Mouse (Mus musculus): ENCODE measurements at regions not wholly inside any gene's neighbourhood (a gene's known extent, or its start where the extent isn't known, plus 50 kb on each side); places are given as distances from the start of the nearest gene placed in this dataset.

DNA sequence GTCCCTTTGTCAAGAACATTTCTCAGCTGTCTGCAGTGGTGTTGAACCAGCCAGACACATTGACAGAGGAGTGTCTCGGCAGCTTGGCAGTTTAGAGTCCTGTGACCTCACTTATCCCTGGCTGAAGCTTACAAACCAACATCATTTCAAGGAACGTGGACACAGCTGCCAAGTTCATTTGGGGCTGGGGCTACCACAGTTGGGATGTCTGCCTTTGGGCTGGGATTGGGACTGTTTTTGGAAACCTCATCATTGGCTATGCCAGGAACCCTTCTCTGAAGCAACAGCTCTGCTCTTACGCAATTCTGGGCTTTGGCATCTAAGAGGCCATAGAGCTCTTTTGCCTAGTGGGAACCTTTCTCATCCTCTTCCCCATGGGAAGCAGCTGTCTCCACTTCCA is 200.4 kb downstream of the Gm15262 start:
- Histone ChIP-seq H3K4me3 (no peak overlapping the region), H3K9ac (no peak overlapping the region), H3K9me3 (no peaks in the 10 kb centered on the region), H3K4me2 (replicated peaks) (no peak overlapping the region), H3K4me1 (no peaks in the 10 kb centered on the region), H3K27ac (no peak overlapping the region), H3K36me3 (no peaks in the 10 kb centered on the region), H3K27me3 (peaks cover 9% of the 10 kb centered on the region; the same call in 1 of the 2 replicates)
- 69% methylated on average over 3 of the region's 3 CpGs for WGBS
- no peak for ATAC-seq (ENCODE audit: low FRiP score, low read depth)

DNA sequence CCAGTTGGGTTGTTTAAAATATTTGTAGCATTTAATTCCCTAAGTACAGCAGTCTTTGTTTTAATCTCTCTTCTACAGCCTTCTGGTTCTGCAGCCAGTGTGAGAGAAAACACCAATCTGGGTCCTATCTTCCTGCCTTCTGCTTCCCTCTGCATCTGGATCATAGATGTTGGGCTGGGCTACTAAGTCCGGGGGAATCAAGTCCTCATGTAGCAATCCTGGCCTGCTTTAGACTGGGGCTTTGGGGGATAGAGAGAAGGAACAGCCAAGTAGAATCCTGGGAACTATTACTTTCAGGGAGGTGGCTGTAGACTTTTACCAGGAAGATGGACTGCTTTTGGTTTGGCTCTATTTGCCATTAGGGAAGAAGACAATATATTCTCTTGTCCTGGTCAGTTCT is 205.5 kb upstream of the Rai2 start:
- 64% methylated on average over 1 of the region's 1 CpGs for WGBS
- ATAC-seq (ENCODE audit: low FRiP score, low read depth) = no peak
- H3K9me3 ChIP-seq = no peaks in the 10 kb centered on the region
- H3K36me3 ChIP-seq = no peaks in the 10 kb centered on the region
- H3K4me2 ChIP-seq (replicated peaks) = no peak overlapping the region
- no peak overlapping the region for H3K9ac ChIP-seq
- peaks cover 28% of the 10 kb centered on the region; the same call in 1 of the 2 replicates for H3K27me3 ChIP-seq
- H3K4me1 ChIP-seq = no peaks in the 10 kb centered on the region
- no peak overlapping the region for H3K27ac ChIP-seq
- H3K4me3 ChIP-seq = no peak overlapping the region

DNA sequence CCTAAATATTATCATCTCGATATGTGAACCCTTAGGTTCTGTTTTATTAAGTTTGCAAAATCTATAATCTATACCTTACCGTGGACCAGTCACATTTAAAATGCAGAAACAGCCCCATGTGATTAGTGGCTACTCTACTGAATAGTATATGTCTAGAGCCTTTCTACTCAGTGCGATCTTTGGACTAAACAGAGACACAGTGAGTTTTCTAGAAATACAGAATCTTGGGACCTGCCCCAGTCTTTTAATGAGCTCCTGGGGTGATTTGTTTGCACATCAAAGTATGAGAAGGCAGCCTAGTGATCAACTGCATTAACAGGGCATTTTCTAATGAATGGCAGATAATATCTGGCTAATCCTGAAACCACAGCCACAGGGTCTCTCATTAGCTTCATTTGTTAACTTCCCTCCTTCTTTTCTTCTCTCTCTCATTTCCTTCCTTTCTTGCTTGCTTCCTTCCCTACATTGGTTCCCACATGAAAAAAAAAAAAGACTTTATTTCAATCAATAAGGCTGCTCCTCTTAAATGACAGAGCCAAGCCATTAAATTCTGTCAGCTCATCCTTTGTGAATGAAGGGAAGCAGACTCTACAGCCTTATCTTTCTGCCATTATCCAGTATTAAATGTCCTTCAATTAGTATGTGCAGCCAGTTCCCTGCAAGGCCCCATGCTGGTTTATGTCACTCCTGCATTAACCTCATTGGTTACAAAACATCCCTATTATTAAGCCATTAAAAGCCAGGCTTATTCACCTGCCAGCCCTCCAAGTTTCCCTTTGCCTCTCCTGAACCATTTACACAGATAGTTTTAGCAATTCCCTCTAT is 193.2 kb upstream of the Rai2 start:
- Histone ChIP-seq H3K36me3 (no peaks in the 10 kb centered on the region), H3K4me2 (replicated peaks) (no peak overlapping the region), H3K9me3 (no peaks in the 10 kb centered on the region), H3K27ac (no peak overlapping the region), H3K27me3 (peaks cover 34% of the 10 kb centered on the region), H3K9ac (no peak overlapping the region), H3K4me1 (no peaks in the 10 kb centered on the region), H3K4me3 (no peak overlapping the region)
- 55% methylated on average over 3 of the region's 3 CpGs for WGBS
- ATAC-seq (ENCODE audit: low FRiP score, low read depth) = no peak

DNA sequence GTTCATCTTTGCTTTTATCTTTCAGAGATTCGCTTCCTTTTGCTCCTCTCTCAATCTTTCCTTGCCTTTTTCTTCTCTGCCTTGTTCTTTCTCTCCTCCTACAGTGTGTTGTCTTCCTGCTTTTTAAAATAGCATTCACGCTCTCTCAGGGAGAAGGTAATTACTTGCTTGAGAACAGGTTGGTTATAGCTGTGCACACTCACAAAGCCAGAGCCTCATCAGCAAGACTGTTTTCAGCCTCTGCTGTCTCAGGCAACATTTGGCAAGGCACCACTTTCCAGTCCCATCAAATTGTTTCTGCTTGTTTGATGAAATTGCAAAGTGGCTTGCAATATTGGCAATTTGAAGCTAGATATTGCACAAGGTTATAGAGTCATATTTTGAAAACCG is 192.6 kb upstream of the Rai2 start:
- no peak overlapping the region for H3K27ac ChIP-seq
- H3K4me2 ChIP-seq (replicated peaks) = no peak overlapping the region
- peaks cover 37% of the 10 kb centered on the region for H3K27me3 ChIP-seq

GRCm38 (mm10) chrX:161537290-161537689 is 179.6 kb upstream of the Rai2 start:
- no peak overlapping the region for H3K4me2 ChIP-seq (replicated peaks)
- no peaks in the 10 kb centered on the region for H3K4me1 ChIP-seq
- peaks cover 15% of the 10 kb centered on the region; the same call in 1 of the 2 replicates for H3K27me3 ChIP-seq
- H3K4me3 ChIP-seq = no peak overlapping the region
- H3K36me3 ChIP-seq = no peaks in the 10 kb centered on the region
- no peak for ATAC-seq (ENCODE audit: low FRiP score, low read depth)
- H3K9me3 ChIP-seq = no peaks in the 10 kb centered on the region
- H3K9ac ChIP-seq = no peak overlapping the region
- no peak overlapping the region for H3K27ac ChIP-seq

More for the DNA sequence above, 192.6 kb upstream of the Rai2 start:
- Histone ChIP-seq H3K4me1 (no peaks in the 10 kb centered on the region), H3K9me3 (no peaks in the 10 kb centered on the region), H3K4me3 (no peak overlapping the region), H3K9ac (no peak overlapping the region), H3K36me3 (no peaks in the 10 kb centered on the region)
- WGBS = 66% methylated on average over 3 of the region's 3 CpGs
- no peak for ATAC-seq (ENCODE audit: low FRiP score, low read depth)

- Histone ChIP-seq H3K27me3 (peaks cover 6% of the 10 kb centered on the region; the same call in 1 of the 2 replicates), H3K4me2 (replicated peaks) (no peak overlapping the region), H3K36me3 (no peaks in the 10 kb centered on the region), H3K9ac (no peak overlapping the region), H3K4me3 (no peak overlapping the region), H3K9me3 (no peaks in the 10 kb centered on the region), H3K27ac (no peak overlapping the region), H3K4me1 (no peaks in the 10 kb centered on the region)
- ATAC-seq (ENCODE audit: low FRiP score, low read depth) = no peak
- WGBS = 71% methylated on average over 5 of the region's 5 CpGs
Measured at GRCm38 (mm10) chrX:161556896-161557295, 160.0 kb upstream of the Rai2 start.

GRCm38 (mm10) chrX:161558511-161558910 is 158.4 kb upstream of the Rai2 start:
- Histone ChIP-seq H3K4me1 (no peaks in the 10 kb centered on the region), H3K27me3 (peaks cover 6% of the 10 kb centered on the region; the same call in 1 of the 2 replicates), H3K27ac (no peak overlapping the region), H3K4me3 (no peak overlapping the region), H3K4me2 (replicated peaks) (no peak overlapping the region), H3K9me3 (no peaks in the 10 kb centered on the region), H3K36me3 (no peaks in the 10 kb centered on the region), H3K9ac (no peak overlapping the region)
- no peak for ATAC-seq (ENCODE audit: low FRiP score, low read depth)

DNA sequence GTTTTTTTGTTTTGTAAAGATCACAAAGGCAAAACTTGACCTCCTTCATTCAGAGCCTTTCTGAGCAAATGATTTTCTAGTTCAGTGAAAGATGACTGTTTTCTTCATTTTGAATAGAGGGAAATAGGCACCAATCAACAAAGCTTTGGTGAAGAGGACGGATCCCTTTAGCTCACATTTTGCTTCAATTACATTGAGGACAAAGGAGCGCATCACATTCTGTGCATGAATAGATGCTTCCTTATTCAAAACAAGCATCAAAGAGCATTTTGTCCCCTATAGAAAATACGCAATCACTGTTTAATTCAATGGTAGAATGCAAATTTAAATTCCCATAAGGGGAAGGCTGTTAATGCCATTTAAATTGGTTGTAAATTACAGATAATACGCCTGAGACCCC is 150.4 kb upstream of the Rai2 start:
- H3K4me1 ChIP-seq = no peaks in the 10 kb centered on the region
- H3K36me3 ChIP-seq = no peaks in the 10 kb centered on the region
- no peak overlapping the region for H3K9ac ChIP-seq
- H3K9me3 ChIP-seq = no peaks in the 10 kb centered on the region
- no peak overlapping the region for H3K4me2 ChIP-seq (replicated peaks)
- no peak overlapping the region for H3K27ac ChIP-seq
- 79% methylated on average over 4 of the region's 4 CpGs for WGBS
- H3K27me3 ChIP-seq = peaks cover 23% of the 10 kb centered on the region
- no peak for ATAC-seq (ENCODE audit: low FRiP score, low read depth)
- no peak overlapping the region for H3K4me3 ChIP-seq

- H3K4me3 ChIP-seq = no peak overlapping the region
- WGBS = 62% methylated on average over 5 of the region's 5 CpGs
- no peaks in the 10 kb centered on the region for H3K36me3 ChIP-seq
- no peak overlapping the region for H3K27ac ChIP-seq
- H3K4me2 ChIP-seq (replicated peaks) = no peak overlapping the region
- no peak for ATAC-seq (ENCODE audit: low FRiP score, low read depth)
- H3K4me1 ChIP-seq = no peaks in the 10 kb centered on the region
- no peak overlapping the region for H3K9ac ChIP-seq
- H3K27me3 ChIP-seq = peaks cover 52% of the 10 kb centered on the region
- no peaks in the 10 kb centered on the region for H3K9me3 ChIP-seq
Measured at GRCm38 (mm10) chrX:161582019-161582659, 134.7 kb upstream of the Rai2 start.

- H3K27ac ChIP-seq = no peak overlapping the region
- no peak overlapping the region for H3K4me3 ChIP-seq
- no peaks in the 10 kb centered on the region for H3K4me1 ChIP-seq
- ATAC-seq (ENCODE audit: low FRiP score, low read depth) = no peak
- no peak overlapping the region for H3K4me2 ChIP-seq (replicated peaks)
- H3K36me3 ChIP-seq = no peaks in the 10 kb centered on the region
- 77% methylated on average over 2 of the region's 2 CpGs for WGBS
- H3K27me3 ChIP-seq = peaks cover 39% of the 10 kb centered on the region
- H3K9me3 ChIP-seq = no peaks in the 10 kb centered on the region
- H3K9ac ChIP-seq = no peak overlapping the region
Measured at GRCm38 (mm10) chrX:161583872-161584271, 133.0 kb upstream of the Rai2 start.

GRCm38 (mm10) chrX:161633869-161634268 is 83.0 kb upstream of the Rai2 start:
- Histone ChIP-seq H3K36me3 (no peaks in the 10 kb centered on the region), H3K9ac (no peak overlapping the region), H3K4me2 (replicated peaks) (no peak overlapping the region), H3K4me3 (no peak overlapping the region), H3K9me3 (no peaks in the 10 kb centered on the region), H3K27ac (no peak overlapping the region), H3K4me1 (no peaks in the 10 kb centered on the region), H3K27me3 (peaks cover 15% of the 10 kb centered on the region; the same call in 1 of the 2 replicates)
- ATAC-seq (ENCODE audit: low FRiP score, low read depth) = no peak
- 83% methylated on average over 5 of the region's 5 CpGs for WGBS

GRCm38 (mm10) chrX:161634342-161634741 is 82.5 kb upstream of the Rai2 start:
- ATAC-seq (ENCODE audit: low FRiP score, low read depth) = no peak
- H3K9ac ChIP-seq = no peak overlapping the region
- H3K27ac ChIP-seq = no peak overlapping the region
- no peak overlapping the region for H3K4me2 ChIP-seq (replicated peaks)
- WGBS = 74% methylated on average over 2 of the region's 2 CpGs
- no peaks in the 10 kb centered on the region for H3K9me3 ChIP-seq
- H3K27me3 ChIP-seq = peaks cover 15% of the 10 kb centered on the region; the same call in 1 of the 2 replicates
- no peaks in the 10 kb centered on the region for H3K36me3 ChIP-seq
- H3K4me1 ChIP-seq = no peaks in the 10 kb centered on the region
- H3K4me3 ChIP-seq = no peak overlapping the region
